Mouse (Mus musculus) erythroblast, embryonic 14.5 days (primary cell): Measurements from ENCODE around the gene Tenm4.

Experiments
- GATA1 ChIP-seq: IDR thresholded peaks from 2 replicates; pipeline ENCODE4 v1.6.1; 2012; ENCODE audit warnings: low read length, inconsistent platforms, mixed read lengths
- TAL1 ChIP-seq: IDR thresholded peaks from 3 replicates; pipeline ENCODE4 v1.6.1; 2012; ENCODE audit warnings: low read length, inconsistent platforms, mixed read lengths

DNA sequence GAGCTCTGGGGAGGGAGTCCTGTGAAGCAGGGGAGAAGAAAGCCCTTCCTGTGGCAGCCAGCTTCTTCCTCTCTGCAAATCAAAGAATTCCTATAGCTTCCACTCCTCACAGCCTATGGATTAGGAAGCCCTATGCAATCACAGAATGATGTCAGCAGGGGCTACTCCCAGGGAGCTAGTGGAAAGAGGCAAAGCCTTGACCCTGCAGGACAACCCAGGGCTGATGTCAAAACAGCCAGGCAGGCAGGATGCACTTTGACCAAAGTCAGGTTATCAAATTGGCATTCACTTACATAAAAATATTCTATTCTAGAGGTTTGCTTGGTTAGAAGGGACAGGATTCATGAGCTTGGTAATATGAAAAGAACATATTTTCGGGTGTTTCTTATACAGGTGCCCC, 39.9 kb upstream of the Tenm4 start:
- TF ChIP-seq GATA1 (no peak), TAL1 (no peak)
